Mouse (Mus musculus) intestine, embryonic 15.5 days (tissue): ENCODE measurements at regions not wholly inside any gene's neighbourhood (a gene's known extent, or its start where the extent isn't known, plus 50 kb on each side); places are given as distances from the start of the nearest gene placed in this dataset.

ENCODE experiments used
- ATAC-seq: fragments of 200-750 bp; cut with Nextera tagmentation; 2 replicates; pipeline ENCODE4 v1.8.0; 2017; ENCODE audit warnings: moderate TSS enrichment, moderate library complexity
- H3K27ac ChIP-seq: fragments of 300-500 bp; sonication (generic); 2 replicates; pipeline ENCODE4 v1.5.1; 2015; ENCODE audit warnings: mild to moderate bottlenecking, inconsistent platforms
- H3K27me3 ChIP-seq: fragments of 300-500 bp; sonication (generic); replicated peaks from 2 replicates; pipeline ENCODE4 v1.6.1; 2015; ENCODE audit warnings: inconsistent platforms
- H3K36me3 ChIP-seq: fragments of 300-500 bp; sonication (generic); 2 replicates; pipeline ENCODE4 v1.6.1; 2015; ENCODE audit warnings: inconsistent platforms
- H3K4me1 ChIP-seq: fragments of 300-500 bp; sonication (generic); replicated peaks from 2 replicates; pipeline ENCODE4 v1.6.1; 2015; ENCODE audit warnings: inconsistent platforms
- H3K4me2 ChIP-seq: fragments of 300-500 bp; sonication (generic); replicated peaks from 2 replicates; pipeline ENCODE4 v1.6.1; 2015; ENCODE audit warnings: mild to moderate bottlenecking, inconsistent platforms
- H3K4me3 ChIP-seq: fragments of 300-500 bp; sonication (generic); replicated peaks from 2 replicates; pipeline ENCODE4 v1.5.1; 2015; ENCODE audit warnings: inconsistent platforms
- H3K9ac ChIP-seq: fragments of 300-500 bp; sonication (generic); 2 replicates; pipeline ENCODE4 v1.6.1; 2015; ENCODE audit warnings: inconsistent platforms
- H3K9me3 ChIP-seq: fragments of 300-500 bp; sonication (generic); 2 replicates; pipeline ENCODE4 v1.6.1; 2016; ENCODE audit warnings: inconsistent platforms
- WGBS: fragments of 180-500 bp; shearing (Covaris S2); methylation state at CpG from one replicate; pipeline ENCODE4 v1.1.7; 2015; 5-methylcytosine and 5-hydroxymethylcytosine counted together

- peaks cover 11% of the 10 kb centered on the region for H3K4me1 ChIP-seq
- no peak overlapping the region for H3K9ac ChIP-seq
- no peak overlapping the region for H3K27ac ChIP-seq
- H3K36me3 ChIP-seq: no peaks in the 10 kb centered on the region
- H3K9me3 ChIP-seq: no peaks in the 10 kb centered on the region
- no peak overlapping the region for H3K4me3 ChIP-seq
- ATAC-seq: peak; percentile 59; the same call in 1 of the 2 replicates
- WGBS: 20% methylated on average over 5 of the region's 5 CpGs
- no peaks in the 10 kb centered on the region for H3K27me3 ChIP-seq
- H3K4me2 ChIP-seq: no peak overlapping the region
These were observed 181.8 kb upstream of the Gm10295 start for GRCm38 (mm10) chr7:71533109-71533508.

- no peaks in the 10 kb centered on the region for H3K27me3 ChIP-seq
- H3K9ac ChIP-seq: no peak overlapping the region
- peak overlapping the region; percentile 28 for H3K4me2 ChIP-seq
- no peaks in the 10 kb centered on the region for H3K9me3 ChIP-seq
- H3K4me1 ChIP-seq: peaks cover 11% of the 10 kb centered on the region
- 12% methylated on average over 6 of the region's 6 CpGs for WGBS
- ATAC-seq: no peak
- H3K4me3 ChIP-seq: no peak overlapping the region
- peak overlapping the region; percentile 44; the same call in 1 of the 2 replicates for H3K27ac ChIP-seq
- H3K36me3 ChIP-seq: no peaks in the 10 kb centered on the region
These were observed 180.2 kb upstream of the Gm10295 start for GRCm38 (mm10) chr7:71531496-71531895.

DNA sequence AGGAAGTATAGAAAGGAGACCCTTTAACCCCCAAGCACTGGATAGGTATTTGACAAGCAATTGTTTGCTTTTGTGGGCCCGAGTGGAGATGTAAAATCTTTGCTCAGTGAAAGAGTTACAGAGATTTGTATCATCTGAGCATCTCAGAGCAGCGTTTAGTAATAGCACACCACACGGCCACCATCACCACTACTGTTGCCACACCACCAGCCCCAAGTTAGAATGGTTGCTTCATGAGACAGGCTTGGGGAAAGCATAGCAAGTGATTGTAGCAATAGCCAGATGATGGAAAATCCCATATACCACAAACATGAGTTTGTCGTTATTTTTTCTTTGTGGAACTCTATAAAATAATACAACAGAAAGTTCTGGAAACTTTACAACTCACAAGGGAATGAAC, 179.6 kb upstream of the Gm10295 start:
- WGBS: 75% methylated on average over 4 of the region's 4 CpGs

DNA sequence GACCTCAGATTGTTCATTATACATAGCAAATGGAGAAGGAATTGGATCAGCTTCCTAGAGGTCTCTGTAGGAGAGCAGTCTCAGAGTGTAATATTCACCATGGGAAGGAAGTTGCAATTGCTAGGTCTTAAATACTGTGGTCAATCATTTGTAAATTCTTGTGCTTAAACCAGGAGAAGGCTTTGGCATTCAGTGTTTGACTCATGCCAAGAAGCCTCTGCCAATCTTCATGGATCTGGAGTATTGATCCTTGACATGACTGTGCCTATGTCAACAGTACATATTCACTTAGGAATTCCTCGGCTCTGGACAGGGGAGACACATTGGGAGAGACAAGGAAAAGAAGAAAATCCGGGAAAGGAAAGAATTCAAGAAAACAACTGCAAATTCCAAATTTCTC, 174.9 kb upstream of the Gm10295 start:
- no peak for ATAC-seq
- 73% methylated on average over 2 of the region's 2 CpGs for WGBS
- no peaks in the 10 kb centered on the region for H3K36me3 ChIP-seq

More for the DNA sequence above, 179.6 kb upstream of the Gm10295 start:
- Histone ChIP-seq H3K27me3 (no peaks in the 10 kb centered on the region), H3K9me3 (no peaks in the 10 kb centered on the region), H3K4me2 (no peak overlapping the region), H3K4me3 (no peak overlapping the region), H3K4me1 (peaks cover 11% of the 10 kb centered on the region), H3K27ac (no peak overlapping the region), H3K9ac (no peak overlapping the region), H3K36me3 (no peaks in the 10 kb centered on the region)
- ATAC-seq: no peak

GRCm38 (mm10) chr7:71524577-71525126, 173.4 kb upstream of the Gm10295 start:
- no peaks in the 10 kb centered on the region for H3K27me3 ChIP-seq
- no peaks in the 10 kb centered on the region for H3K9me3 ChIP-seq
- H3K4me1 ChIP-seq: no peaks in the 10 kb centered on the region
- ATAC-seq: no peak
- no peaks in the 10 kb centered on the region for H3K36me3 ChIP-seq
- H3K4me3 ChIP-seq: no peak overlapping the region
- no peak overlapping the region for H3K4me2 ChIP-seq
- H3K27ac ChIP-seq: no peak overlapping the region
- no peak overlapping the region for H3K9ac ChIP-seq

More for the DNA sequence above, 174.9 kb upstream of the Gm10295 start:
- no peak overlapping the region for H3K4me2 ChIP-seq
- H3K27ac ChIP-seq: no peak overlapping the region
- H3K27me3 ChIP-seq: no peaks in the 10 kb centered on the region
- H3K9ac ChIP-seq: no peak overlapping the region
- H3K9me3 ChIP-seq: no peaks in the 10 kb centered on the region
- H3K4me3 ChIP-seq: no peak overlapping the region
- no peaks in the 10 kb centered on the region for H3K4me1 ChIP-seq

DNA sequence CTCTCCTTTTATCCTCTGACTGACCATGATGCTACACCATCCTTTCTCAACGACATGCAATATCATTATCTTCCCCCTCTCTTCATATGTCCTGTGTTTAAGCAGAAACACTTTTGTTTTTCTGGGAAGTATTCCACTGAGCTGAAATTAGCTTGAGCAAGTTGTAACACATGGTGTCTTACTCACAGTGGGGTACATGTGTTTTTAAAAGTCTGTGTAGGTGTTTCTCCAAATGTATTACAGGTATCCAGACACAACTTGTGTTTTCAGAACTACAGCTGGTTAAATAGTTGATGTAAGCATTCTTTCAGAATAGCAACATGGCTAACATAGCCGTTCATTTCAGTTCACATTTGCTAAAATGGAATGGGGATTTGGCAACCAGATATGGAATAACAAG, 172.8 kb upstream of the Gm10295 start:
- no peak for ATAC-seq
- 72% methylated on average over 2 of the region's 2 CpGs for WGBS
- Histone ChIP-seq H3K4me2 (no peak overlapping the region), H3K4me1 (no peaks in the 10 kb centered on the region), H3K27me3 (no peaks in the 10 kb centered on the region), H3K36me3 (no peaks in the 10 kb centered on the region), H3K9ac (no peak overlapping the region), H3K9me3 (no peaks in the 10 kb centered on the region), H3K4me3 (no peak overlapping the region), H3K27ac (no peak overlapping the region)

DNA sequence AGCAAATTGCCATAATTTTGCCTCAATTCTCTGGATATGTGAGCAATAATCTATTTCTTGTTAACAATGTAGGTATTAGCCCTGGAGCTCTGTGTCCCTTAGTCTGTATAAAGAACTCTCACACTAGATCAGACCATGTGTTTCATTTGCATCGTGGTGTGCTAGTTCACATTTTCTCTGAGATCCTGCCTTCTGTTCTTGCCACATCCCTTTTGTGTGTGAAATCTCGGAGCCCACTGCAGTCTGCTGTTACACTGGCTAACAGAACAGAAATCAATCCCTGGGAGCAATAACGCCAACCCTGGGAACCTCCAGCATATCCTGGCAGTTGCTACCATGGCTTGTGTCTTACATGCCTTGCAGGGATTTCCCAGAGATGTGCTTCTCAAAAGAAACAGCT, 156.1 kb upstream of the Gm10295 start:
- 80% methylated on average over 3 of the region's 3 CpGs for WGBS
- H3K9me3 ChIP-seq: no peaks in the 10 kb centered on the region
- no peaks in the 10 kb centered on the region for H3K4me1 ChIP-seq
- ATAC-seq: no peak
- no peak overlapping the region for H3K4me3 ChIP-seq
- H3K36me3 ChIP-seq: no peaks in the 10 kb centered on the region
- no peak overlapping the region for H3K27ac ChIP-seq
- no peak overlapping the region for H3K9ac ChIP-seq
- H3K4me2 ChIP-seq: no peak overlapping the region
- H3K27me3 ChIP-seq: no peaks in the 10 kb centered on the region

- no peaks in the 10 kb centered on the region for H3K9me3 ChIP-seq
- no peak for ATAC-seq
- no peak overlapping the region for H3K4me2 ChIP-seq
- H3K27me3 ChIP-seq: no peaks in the 10 kb centered on the region
- H3K4me1 ChIP-seq: no peaks in the 10 kb centered on the region
- H3K36me3 ChIP-seq: no peaks in the 10 kb centered on the region
- WGBS: 52% methylated on average over 6 of the region's 6 CpGs
- no peak overlapping the region for H3K9ac ChIP-seq
- H3K27ac ChIP-seq: no peak overlapping the region
- no peak overlapping the region for H3K4me3 ChIP-seq
These were observed 149.4 kb upstream of the Gm10295 start for GRCm38 (mm10) chr7:71500719-71501118.

- H3K27me3 ChIP-seq: no peaks in the 10 kb centered on the region
- H3K27ac ChIP-seq: no peak overlapping the region
- H3K4me3 ChIP-seq: no peak overlapping the region
- H3K9ac ChIP-seq: no peak overlapping the region
- H3K9me3 ChIP-seq: no peaks in the 10 kb centered on the region
- no peak overlapping the region for H3K4me2 ChIP-seq
- ATAC-seq: no peak
- WGBS: 38% methylated on average over 7 of the region's 7 CpGs
- H3K4me1 ChIP-seq: no peaks in the 10 kb centered on the region
- H3K36me3 ChIP-seq: no peaks in the 10 kb centered on the region
These were observed 146.8 kb upstream of the Gm10295 start for GRCm38 (mm10) chr7:71498123-71498522.

DNA sequence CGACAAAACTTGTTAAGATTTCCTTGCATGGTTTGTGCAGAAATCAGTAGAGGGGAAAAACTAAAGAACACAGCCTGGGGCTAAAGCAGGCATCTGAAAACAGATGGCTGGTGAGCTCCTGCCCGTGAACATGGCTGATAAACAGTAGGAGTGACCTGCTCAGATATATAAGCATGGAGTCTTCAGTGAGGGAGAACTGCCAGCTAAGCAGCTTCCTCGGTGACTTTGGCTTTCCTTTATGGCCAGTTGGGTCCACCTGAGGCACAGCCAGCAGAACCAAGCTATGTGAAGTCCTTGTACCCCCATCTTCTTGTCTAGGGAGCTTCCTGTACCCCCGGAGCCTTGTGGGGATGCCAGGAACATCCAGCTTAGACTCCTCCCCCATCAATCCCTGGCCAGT, 139.8 kb upstream of the Gm10295 start:
- Histone ChIP-seq H3K27ac (no peak overlapping the region), H3K4me1 (no peaks in the 10 kb centered on the region), H3K9ac (no peak overlapping the region), H3K27me3 (no peaks in the 10 kb centered on the region), H3K36me3 (no peaks in the 10 kb centered on the region), H3K4me2 (no peak overlapping the region), H3K4me3 (no peak overlapping the region), H3K9me3 (no peaks in the 10 kb centered on the region)
- WGBS: 51% methylated on average over 4 of the region's 4 CpGs
- no peak for ATAC-seq

DNA sequence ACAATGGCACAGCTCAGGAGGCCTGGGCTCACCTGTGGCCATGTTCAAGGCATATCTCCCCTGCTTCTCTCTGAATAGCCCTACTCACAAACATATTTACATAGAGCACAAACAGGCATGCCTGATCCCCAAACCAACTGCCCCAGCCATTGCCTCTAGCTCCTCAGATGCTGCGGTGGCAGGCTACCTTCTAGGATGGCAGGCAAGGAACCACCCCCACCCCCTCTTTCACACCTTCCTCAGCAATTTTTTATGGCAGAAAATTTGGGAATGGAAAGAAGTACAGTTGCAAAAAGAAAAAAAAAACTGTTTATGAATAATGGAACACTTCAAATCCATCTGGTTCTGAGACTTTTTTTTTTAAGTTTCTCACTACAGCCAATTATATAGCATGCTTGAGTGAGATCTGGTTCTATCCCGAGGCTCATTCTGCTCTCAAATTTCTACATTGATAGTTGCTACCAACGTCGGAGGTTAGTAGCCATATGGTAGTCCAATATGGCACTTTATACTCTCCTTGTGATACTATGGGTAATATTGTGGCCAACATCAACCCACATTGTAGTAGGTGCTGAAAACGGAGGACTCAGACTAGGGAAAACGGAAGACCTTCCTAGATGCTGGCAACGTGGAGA, 136.8 kb upstream of the Gm10295 start:
- Histone ChIP-seq H3K4me1 (no peaks in the 10 kb centered on the region), H3K36me3 (no peaks in the 10 kb centered on the region), H3K9me3 (no peaks in the 10 kb centered on the region), H3K27ac (no peak overlapping the region), H3K9ac (no peak overlapping the region), H3K27me3 (no peaks in the 10 kb centered on the region), H3K4me3 (no peak overlapping the region), H3K4me2 (no peak overlapping the region)
- 88% methylated on average over 7 of the region's 7 CpGs for WGBS
- ATAC-seq: no peak

GRCm38 (mm10) chr7:71475383-71475782, 124.1 kb upstream of the Gm10295 start:
- 87% methylated on average over 4 of the region's 4 CpGs for WGBS
- Histone ChIP-seq H3K4me3 (no peak overlapping the region), H3K27me3 (no peaks in the 10 kb centered on the region), H3K9me3 (no peaks in the 10 kb centered on the region), H3K27ac (no peak overlapping the region), H3K9ac (no peak overlapping the region), H3K4me2 (no peak overlapping the region), H3K36me3 (no peaks in the 10 kb centered on the region), H3K4me1 (peaks cover 18% of the 10 kb centered on the region; the same call in 1 of the 2 replicates)
- no peak for ATAC-seq
